Mouse (Mus musculus) spleen, adult 2 months (tissue): ENCODE data around the gene Ajm1.

ENCODE experiments used
- CTCF ChIP-seq: fragments of 200-500 bp; IDR thresholded peaks from 2 replicates; pipeline ENCODE4 v1.5.1; 2011; ENCODE audit warnings: mild to moderate bottlenecking, inconsistent platforms; ENCODE audit not compliant: insufficient read depth, insufficient read length, insufficient replicate concordance; ENCODE audit errors: extremely low read depth
- POLR2A ChIP-seq: fragments of 200-500 bp; IDR thresholded peaks from 2 replicates; pipeline ENCODE4 v1.6.1; 2011; ENCODE audit warnings: low read depth, low read length, inconsistent platforms

- TF ChIP-seq CTCF (no peak), POLR2A (no peak)
These were observed 10.3 kb downstream of the Ajm1 start for GRCm38 (mm10) chr2:25571221-25571620.
